Mouse (Mus musculus) E14TG2a.4 (cell line): ENCODE results near the gene Vsig8.

Experiments
- H3K27me3 ChIP-seq: 2 replicates; pipeline ENCODE4 v1.6.1; 2014; ENCODE audit warnings: low read length, control low read depth; ENCODE audit not compliant: insufficient read depth
- H3K36me3 ChIP-seq: 2 replicates; pipeline ENCODE4 v1.6.1; 2014; ENCODE audit warnings: low read length, control low read depth; ENCODE audit not compliant: insufficient read depth
- H3K4me1 ChIP-seq: replicated peaks from 2 replicates; pipeline ENCODE4 v1.6.1; 2014; ENCODE audit warnings: low read depth, low read length, control low read depth
- H3K4me3 ChIP-seq: replicated peaks from 2 replicates; pipeline ENCODE4 v1.5.1; 2014; ENCODE audit warnings: mild to moderate bottlenecking, low read length
- H3K9me3 ChIP-seq: 2 replicates; pipeline ENCODE4 v1.6.1; 2014; ENCODE audit warnings: low read length, control low read depth
- CTCF ChIP-seq: conservative IDR thresholded peaks from 2 replicates; pipeline ENCODE4 v1.5.1; 2014; ENCODE audit warnings: low read length
- NANOG ChIP-seq: IDR thresholded peaks from 2 replicates; pipeline ENCODE4 v1.6.1; 2014; ENCODE audit warnings: borderline replicate concordance, low read length, mixed read lengths
- POU5F1 ChIP-seq: IDR thresholded peaks from 2 replicates; pipeline ENCODE4 v1.6.1; 2014; ENCODE audit warnings: low read length, borderline replicate concordance

The Vsig8 gene

GRCm38 (mm10) chr1:172590385-172590784 is 34.6 kb downstream of the Vsig8 start, which contains the start of gene Slamf8:
Slamf8 (minus strand) TSS chr1:172590568.
- Histone ChIP-seq H3K4me3 (no peak within 1 kb of the TSS), H3K27me3 (peaks cover 45% of the 10 kb centered on the region), H3K36me3 (no peaks in the 10 kb centered on the region), H3K9me3 (no peaks in the 10 kb centered on the region), H3K4me1 (peaks cover 10% of the 10 kb centered on the region)
- TF ChIP-seq CTCF (no peak), NANOG (no peak), POU5F1 (no peak)

- Histone ChIP-seq H3K4me1 (peaks cover 8% of the 10 kb centered on the region), H3K9me3 (no peaks in the 10 kb centered on the region), H3K4me3 (no peak overlapping the region), H3K27me3 (peaks cover 31% of the 10 kb centered on the region), H3K36me3 (no peaks in the 10 kb centered on the region)
- no peak for TF ChIP-seq POU5F1
- TF ChIP-seq CTCF: no peak
- TF ChIP-seq NANOG: no peak
These were observed 37.6 kb downstream of the Vsig8 start for GRCm38 (mm10) chr1:172593321-172593720.

- Histone ChIP-seq H3K4me3 (no peak overlapping the region), H3K27me3 (peaks cover 36% of the 10 kb centered on the region), H3K4me1 (peaks cover 8% of the 10 kb centered on the region), H3K9me3 (no peaks in the 10 kb centered on the region), H3K36me3 (no peaks in the 10 kb centered on the region)
- TF ChIP-seq CTCF: no peak
These were observed 38.2 kb downstream of the Vsig8 start for GRCm38 (mm10) chr1:172593956-172594355.

- no peaks in the 10 kb centered on the region for H3K36me3 ChIP-seq
These were observed 38.8 kb downstream of the Vsig8 start for GRCm38 (mm10) chr1:172594495-172594894.

GRCm38 (mm10) chr1:172602326-172602725 is 46.6 kb downstream of the Vsig8 start, which contains the start of gene Fcrl6:
Fcrl6 (minus strand) TSS chr1:172602551.
- no peaks in the 10 kb centered on the region for H3K36me3 ChIP-seq
- TF ChIP-seq POU5F1 (no peak), NANOG (no peak)

More at GRCm38 (mm10) chr1:172594495-172594894, 38.8 kb downstream of the Vsig8 start:
- TF ChIP-seq POU5F1 (no peak), CTCF (peak; percentile 64), NANOG (no peak)
- peaks cover 8% of the 10 kb centered on the region for H3K4me1 ChIP-seq
- H3K27me3 ChIP-seq: peaks cover 35% of the 10 kb centered on the region
- no peak overlapping the region for H3K4me3 ChIP-seq
- H3K9me3 ChIP-seq: no peaks in the 10 kb centered on the region

GRCm38 (mm10) chr1:172611304-172611703 is 55.6 kb downstream of the Vsig8 start:
- Histone ChIP-seq H3K36me3 (no peaks in the 10 kb centered on the region), H3K27me3 (peaks cover 25% of the 10 kb centered on the region), H3K9me3 (no peaks in the 10 kb centered on the region), H3K4me3 (no peak overlapping the region), H3K4me1 (0 out of 2 replicates have a peak, but pooled peaks cover 5% of the 10 kb centered on the region)
- no peak for TF ChIP-seq POU5F1
- TF ChIP-seq CTCF: no peak
- TF ChIP-seq NANOG: no peak

More at GRCm38 (mm10) chr1:172602326-172602725, 46.6 kb downstream of the Vsig8 start, which contains the start of gene Fcrl6:
- H3K27me3 ChIP-seq: peaks cover 29% of the 10 kb centered on the region
- no peak within 1 kb of the TSS for H3K4me3 ChIP-seq
- H3K9me3 ChIP-seq: no peaks in the 10 kb centered on the region
- no peaks in the 10 kb centered on the region for H3K4me1 ChIP-seq

- Histone ChIP-seq H3K9me3 (no peaks in the 10 kb centered on the region), H3K4me1 (peaks cover 17% of the 10 kb centered on the region), H3K4me3 (no peak overlapping the region), H3K36me3 (no peaks in the 10 kb centered on the region), H3K27me3 (peaks cover 29% of the 10 kb centered on the region)
- TF ChIP-seq CTCF (no peak), NANOG (no peak), POU5F1 (no peak)
These were observed 57.0 kb downstream of the Vsig8 start for GRCm38 (mm10) chr1:172612745-172613144.
